ENCODE assay signal across 13 mouse cellular contexts in genomic region chr8:21134342-21134741, GRCm38 (mm10). TPM values are rescaled to one million over a fixed set of nuclear protein-coding genes. Genes with fewer than 3 reads are reported as not detected.
"Had no signal": no experiment of that assay in that cellular context is flagged by ENCODE, and none has a peak within 500 bp of the region (broad histone marks: within the 10 kb centered on the region; RNA-seq: fewer than 3 reads in every experiment).

Defa30 (plus strand) TSS chr8:21134642.

RNA-seq across cellular contexts. Expression of gene Defa30, which starts in this region (rescaled TPM):
- polyA plus RNA-seq: neural tube, embryonic 12.5 days; neural tube, embryonic 13.5 days; neural tube, embryonic 14.5 days; neural tube, embryonic 15.5 days; spleen, adult 2 months; stomach, embryonic 14.5 days; stomach, embryonic 15.5 days; stomach, embryonic 16.5 days; stomach, postnatal 0 days; testis, adult 2 months; thymus, adult 2 months; thymus, postnatal 0 days; urinary bladder, adult 2 months had no signal
